ENCODE assay signal across 8 mouse cellular contexts in the genomic region with DNA sequence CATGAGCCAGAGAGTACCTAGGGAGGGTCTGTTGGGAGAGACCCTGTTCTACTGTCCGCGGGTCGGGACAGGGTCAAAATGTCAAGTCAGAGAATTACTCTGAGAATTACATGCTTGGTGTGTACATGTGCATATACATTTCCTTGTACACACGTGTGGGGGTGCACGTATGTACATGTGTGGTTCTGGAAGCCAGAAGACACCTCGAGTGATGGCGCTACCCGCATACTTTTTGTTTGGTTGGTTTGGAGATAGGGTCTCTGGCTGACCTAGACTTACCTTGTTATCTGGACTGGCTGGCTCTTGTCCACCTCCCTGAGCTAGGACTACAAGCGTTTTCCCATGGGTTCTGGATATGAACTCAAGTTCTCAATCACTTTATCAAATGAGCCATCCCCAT. TPM values are rescaled to one million over a fixed set of nuclear protein-coding genes. Genes with fewer than 3 reads are reported as not detected.
DNase-seq lines count a peak whose midpoint lies in the region; ATAC-seq and TF ChIP-seq lines count a peak whose summit lies in the region.

No protein-coding gene starts in this region.

- peaks cover 14% of the 10 kb centered on the region; the same call in 1 of the 2 replicates for H3K4me1 ChIP-seq in kidney, postnatal 0 days (replicated peaks; ENCODE audit: insufficient read depth, low read length)
- peaks cover 6% of the 10 kb centered on the region for H3K4me1 ChIP-seq in embryonic facial prominence, embryonic 12.5 days
- H3K4me1 ChIP-seq in intestine, embryonic 14.5 days (replicated peaks; ENCODE audit: control insufficient read depth, insufficient read depth, low read length): peaks cover 5% of the 10 kb centered on the region

- H3K9me3 ChIP-seq in kidney, postnatal 0 days (replicated peaks; ENCODE audit: low read length): no peaks in the 10 kb centered on the region
- H3K9me3 ChIP-seq in embryonic facial prominence, embryonic 12.5 days: no peaks in the 10 kb centered on the region
- no peaks in the 10 kb centered on the region for H3K9me3 ChIP-seq in intestine, embryonic 14.5 days (ENCODE audit: control insufficient read depth, low read length)

- peak overlapping the region; percentile 91; the same call in 1 of the 2 replicates for H3K9ac ChIP-seq in kidney, postnatal 0 days (ENCODE audit: low read depth, low read length)
- H3K9ac ChIP-seq in embryonic facial prominence, embryonic 12.5 days: peak overlapping the region; percentile 79; the same call in 1 of the 2 replicates
- H3K9ac ChIP-seq in intestine, embryonic 14.5 days (ENCODE audit: low read length): peak overlapping the region; percentile 76

- TF ChIP-seq CTCF in kidney, postnatal 0 days (IDR thresholded peaks at IDR 0.05; ENCODE audit: low read depth): no peak

- no peaks in the 10 kb centered on the region for H3K36me3 ChIP-seq in kidney, postnatal 0 days (ENCODE audit: insufficient read depth, low read length)
- H3K36me3 ChIP-seq in embryonic facial prominence, embryonic 12.5 days: 0 out of 2 replicates have a peak, but pooled peaks cover 6% of the 10 kb centered on the region
- no peaks in the 10 kb centered on the region for H3K36me3 ChIP-seq in intestine, embryonic 14.5 days (ENCODE audit: control insufficient read depth, insufficient read depth, low read length)

- WGBS in kidney, postnatal 0 days: 78% methylated on average over 9 of the region's 9 CpGs
- 74% methylated on average over 9 of the region's 9 CpGs for WGBS in embryonic facial prominence, embryonic 12.5 days
- WGBS in intestine, embryonic 14.5 days: 74% methylated on average over 9 of the region's 9 CpGs

- no peak for DNase-seq in kidney, postnatal 0 days (ENCODE audit: low spot score)
- DNase-seq in kidney, postnatal 36 days: no peak
- peak; percentile 60 for DNase-seq in intestine, embryonic 14.5 days (ENCODE audit: low spot score)
- no peak for DNase-seq in left cerebral cortex, postnatal 14 days (ENCODE audit: low spot score in 2 of 2)
- DNase-seq in spleen, postnatal 10 days (ENCODE audit: low spot score in 2 of 2): no peak
- no peak for DNase-seq in right cerebral cortex, postnatal 14 days

- intact Hi-C loops in left cerebral cortex, postnatal 14 days (cut with DNase I): no loop called here

- H3K27ac ChIP-seq in kidney, postnatal 0 days: peak overlapping the region; percentile 93; the same call in 1 of the 2 replicates
- no peak overlapping the region for H3K27ac ChIP-seq in embryonic facial prominence, embryonic 12.5 days
- no peak overlapping the region for H3K27ac ChIP-seq in intestine, embryonic 14.5 days (ENCODE audit: low read depth)

- H3K4me3 ChIP-seq in kidney, postnatal 0 days (replicated peaks; ENCODE audit: low read depth, low read length): peak overlapping the region; percentile 77
- H3K4me3 ChIP-seq in embryonic facial prominence, embryonic 12.5 days: peak overlapping the region; percentile 91
- peak overlapping the region; percentile 76 for H3K4me3 ChIP-seq in intestine, embryonic 14.5 days (ENCODE audit: low read depth, low read length)

- peak overlapping the region; percentile 100 for H3K4me2 ChIP-seq in kidney, postnatal 0 days (ENCODE audit: low read length)
- peak overlapping the region; percentile 97 for H3K4me2 ChIP-seq in embryonic facial prominence, embryonic 12.5 days (replicated peaks)
- H3K4me2 ChIP-seq in intestine, embryonic 14.5 days (ENCODE audit: low read length): peak overlapping the region; percentile 99

- 0 out of 2 replicates have a peak, but pooled peaks have one; percentile 1 for ATAC-seq in kidney, postnatal 0 days (replicated peaks; ENCODE audit: low FRiP score, low read depth)
- ATAC-seq in embryonic facial prominence, embryonic 12.5 days (ENCODE audit: insufficient number of reproducible peaks, insufficient read depth, low FRiP score, low TSS enrichment): no peak
- peak; percentile 38 for ATAC-seq in intestine, embryonic 14.5 days (replicated peaks; ENCODE audit: low FRiP score, low TSS enrichment, low read depth)
- peak; percentile 5; the same call in 1 of the 2 replicates for ATAC-seq in monocyte, adult 5-6 weeks (replicated peaks; ENCODE audit: insufficient number of reproducible peaks, low FRiP score, low TSS enrichment, poor library complexity, severe bottlenecking)

- H3K27me3 ChIP-seq in kidney, postnatal 0 days (ENCODE audit: insufficient read depth, low read length): no peaks in the 10 kb centered on the region
- H3K27me3 ChIP-seq in embryonic facial prominence, embryonic 12.5 days: no peaks in the 10 kb centered on the region
- H3K27me3 ChIP-seq in intestine, embryonic 14.5 days (replicated peaks; ENCODE audit: control insufficient read depth, insufficient read depth, low read length): no peaks in the 10 kb centered on the region

RNA-seq across cellular contexts. Expression of gene Mlycd, which starts 0.6 kb away (rescaled TPM):
- 19.5 and 21.9 TPM in 2 replicates for polyA plus RNA-seq in kidney, postnatal 0 days (2015; fragmentation: Nextera tagmentation; extraction: Ambion mirVana)
- polyA plus RNA-seq in embryonic facial prominence, embryonic 12.5 days (2016; fragmentation: Nextera tagmentation; extraction: Ambion mirVana): 12.5 and 14.7 TPM in 2 replicates
- polyA plus RNA-seq in intestine, embryonic 14.5 days (2014; fragmentation: Nextera tagmentation; extraction: Ambion mirVana): 16.8 and 17.9 TPM in 2 replicates
- 8.7 to 15.0 TPM (median 10.3 TPM) in 3 replicates for total RNA-seq in monocyte, adult 5-6 weeks (2017)
- total RNA-seq in left cerebral cortex, postnatal 14 days (2021): 10 to 100 TPM; 25.7 to 28.0 TPM

RNA-seq across cellular contexts. Expression of gene Osgin1, which starts 39.8 kb away (rescaled TPM):
- polyA plus RNA-seq in kidney, postnatal 0 days (2015; fragmentation: Nextera tagmentation; extraction: Ambion mirVana): 4.1 and 4.4 TPM in 2 replicates
- polyA plus RNA-seq in embryonic facial prominence, embryonic 12.5 days (2016; fragmentation: Nextera tagmentation; extraction: Ambion mirVana): 0.43 and 0.56 TPM in 2 replicates
- 1.5 and 2.0 TPM in 2 replicates for polyA plus RNA-seq in intestine, embryonic 14.5 days (2014; fragmentation: Nextera tagmentation; extraction: Ambion mirVana)
- total RNA-seq in monocyte, adult 5-6 weeks (2017): 6.2 to 9.9 TPM (median 7.8 TPM) in 3 replicates
- total RNA-seq in left cerebral cortex, postnatal 14 days (2021): under 1 TPM; 0.40 to 0.53 TPM

RNA-seq across cellular contexts. Expression of gene Hsbp1, which starts 49.8 kb away (rescaled TPM):
- polyA plus RNA-seq in kidney, postnatal 0 days (2015; fragmentation: Nextera tagmentation; extraction: Ambion mirVana): 354 and 357 TPM in 2 replicates
- 325 and 333 TPM in 2 replicates for polyA plus RNA-seq in embryonic facial prominence, embryonic 12.5 days (2016; fragmentation: Nextera tagmentation; extraction: Ambion mirVana)
- 303 and 323 TPM in 2 replicates for polyA plus RNA-seq in intestine, embryonic 14.5 days (2014; fragmentation: Nextera tagmentation; extraction: Ambion mirVana)
- 75.3 to 78.1 TPM (median 76.0 TPM) in 3 replicates for total RNA-seq in monocyte, adult 5-6 weeks (2017)
- total RNA-seq in left cerebral cortex, postnatal 14 days (2021): 100 to 1,000 TPM; 623 to 630 TPM

RNA-seq across cellular contexts. Expression of gene Necab2, which starts 52.4 kb away (rescaled TPM):
- polyA plus RNA-seq in kidney, postnatal 0 days (2015; fragmentation: Nextera tagmentation; extraction: Ambion mirVana): 0.61 and 0.79 TPM in 2 replicates
- polyA plus RNA-seq in embryonic facial prominence, embryonic 12.5 days (2016; fragmentation: Nextera tagmentation; extraction: Ambion mirVana): 10.7 and 12.5 TPM in 2 replicates
- 2.4 and 3.7 TPM in 2 replicates for polyA plus RNA-seq in intestine, embryonic 14.5 days (2014; fragmentation: Nextera tagmentation; extraction: Ambion mirVana)
- not detected in 3 replicates for total RNA-seq in monocyte, adult 5-6 weeks (2017)
- total RNA-seq in left cerebral cortex, postnatal 14 days (2021): 10 to 100 TPM; 42.8 to 60.9 TPM
